17 mouse cellular contexts compared by ENCODE assay signal in the genomic region with DNA sequence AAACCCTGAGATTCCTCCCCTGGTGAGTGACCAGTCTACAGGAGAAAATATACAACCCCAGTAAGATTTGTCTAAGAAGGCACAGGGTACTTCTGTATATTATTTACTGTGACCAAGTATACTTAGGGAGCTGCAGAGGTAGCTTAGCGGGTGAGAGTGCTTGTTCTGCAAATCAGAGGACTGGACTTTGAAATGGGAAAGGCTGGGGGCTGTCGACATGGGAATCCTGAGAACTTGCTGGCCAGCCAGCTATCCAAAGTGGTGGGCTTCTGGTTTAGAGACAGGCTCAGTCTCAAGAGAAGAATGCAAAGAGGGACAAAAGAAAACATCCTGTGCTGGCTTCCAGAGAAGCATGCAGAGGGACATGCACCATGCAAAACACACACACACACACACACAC.
"Had no signal": no experiment of that assay in that cellular context is flagged by ENCODE, and none has a peak within 500 bp of the region (broad histone marks: within the 10 kb centered on the region; RNA-seq: fewer than 3 reads in every experiment).

No protein-coding gene starts in this region.

- H3K9me3 ChIP-seq: lung, embryonic 15.5 days; megakaryocyte, embryonic 14.5 days; midbrain, embryonic 13.5 days; midbrain, embryonic 15.5 days; neural tube, embryonic 12.5 days; stomach, embryonic 15.5 days had no signal

- H3K9ac ChIP-seq: lung, embryonic 15.5 days; midbrain, embryonic 13.5 days; midbrain, embryonic 15.5 days; neural tube, embryonic 12.5 days; stomach, embryonic 15.5 days had no signal

- DNase-seq: lung, adult 2 months; lung, postnatal 14 days; lung, postnatal 36 days; right cerebral cortex, postnatal 14 days; thymus, adult 2 months; thymus, postnatal 25 days; thymus, postnatal 4 days had no signal

- H3K36me3 ChIP-seq: lung, embryonic 15.5 days; midbrain, embryonic 13.5 days; midbrain, embryonic 15.5 days; neural tube, embryonic 12.5 days; stomach, embryonic 15.5 days had no signal

- H3K27me3 ChIP-seq: megakaryocyte, embryonic 14.5 days; midbrain, embryonic 15.5 days had no signal

- H3K4me3 ChIP-seq: lung, embryonic 15.5 days; megakaryocyte, embryonic 14.5 days; midbrain, embryonic 13.5 days; midbrain, embryonic 15.5 days; neural tube, embryonic 12.5 days; stomach, embryonic 15.5 days had no signal

- H3K27ac ChIP-seq: lung, embryonic 15.5 days; macrophage; midbrain, embryonic 13.5 days; midbrain, embryonic 15.5 days; neural tube, embryonic 12.5 days; stomach, embryonic 15.5 days; stomach, postnatal 0 days had no signal

- H3K4me2 ChIP-seq: lung, embryonic 15.5 days; midbrain, embryonic 11.5 days; midbrain, embryonic 13.5 days; midbrain, embryonic 15.5 days; neural tube, embryonic 12.5 days; stomach, embryonic 15.5 days had no signal

- ATAC-seq: lung, postnatal 0 days; midbrain, embryonic 13.5 days; midbrain, embryonic 15.5 days had no signal
